Mouse (Mus musculus) cortical plate, adult 2 months (tissue): ENCODE measurements around the gene 1700020A23Rik. TPM values are rescaled to one million over a fixed set of nuclear protein-coding genes. Genes with fewer than 3 reads are reported as not detected.
A peak's percentile ranks its signal among the peaks of the same experiment; 100 is the strongest.

Experiments
- H3K27ac ChIP-seq: fragments of 200-500 bp; 2 replicates; pipeline ENCODE4 v1.5.1; 2012; ENCODE audit warnings: low read length, control low read depth, inconsistent platforms; ENCODE audit not compliant: insufficient read depth
- H3K4me1 ChIP-seq: fragments of 200-500 bp; 2 replicates; pipeline ENCODE4 v1.6.1; 2011; ENCODE audit warnings: low read length; ENCODE audit not compliant: control insufficient read depth, insufficient read depth
- H3K4me3 ChIP-seq: fragments of 200-500 bp; 2 replicates; pipeline ENCODE4 v1.5.1; 2011; ENCODE audit warnings: mild to moderate bottlenecking, low read length, control low read depth; ENCODE audit not compliant: insufficient read depth
- CTCF ChIP-seq: fragments of 200-500 bp; IDR thresholded peaks from 2 replicates; pipeline ENCODE4 v1.5.1; 2011; ENCODE audit warnings: mild to moderate bottlenecking, control low read depth, low read length; ENCODE audit not compliant: insufficient read depth; ENCODE audit errors: extremely low read depth
- POLR2A ChIP-seq: fragments of 200-500 bp; IDR thresholded peaks from 2 replicates; pipeline ENCODE4 v1.6.1; 2011; ENCODE audit warnings: mild to moderate bottlenecking, low read length, control low read depth; ENCODE audit not compliant: insufficient read depth; ENCODE audit errors: extremely low read depth
- polyA plus RNA-seq: library from polyadenylated mRNA; depleted of rRNA; stranded (reverse); fragments of >200 nt; gene quantifications from 2 replicates; pipeline ENCODE4 v1.2.3, GENCODE M21; 2012; rRNA removed

The 1700020A23Rik gene
- polyA plus RNA-seq, 1 experiment, result not detected

- no peak for TF ChIP-seq CTCF
- peak; percentile 91 for TF ChIP-seq POLR2A
- H3K4me3 ChIP-seq, result peak within 1 kb of the TSS; percentile 49
These were observed 44.9 kb downstream of the 1700020A23Rik start, which contains the start of gene Ptpra for GRCm38 (mm10) chr2:130449794-130450433. TSS of gene Ptpra (plus strand) at chr2:130450278.

GRCm38 (mm10) chr2:130450434-130450796, 45.4 kb downstream of the 1700020A23Rik start:
- peak overlapping the region; percentile 94 for H3K27ac ChIP-seq
- H3K4me3 ChIP-seq, result peak overlapping the region; percentile 49
- TF ChIP-seq CTCF (no peak), POLR2A (no peak)
- H3K4me1 ChIP-seq, result peaks cover 8% of the 10 kb centered on the region; the same call in 1 of the 2 replicates

More at GRCm38 (mm10) chr2:130449794-130450433, 44.9 kb downstream of the 1700020A23Rik start, which contains the start of gene Ptpra:
- H3K4me1 ChIP-seq, result peaks cover 6% of the 10 kb centered on the region; the same call in 1 of the 2 replicates
- H3K27ac ChIP-seq, result peak within 1 kb of the TSS; percentile 94

- peaks cover 8% of the 10 kb centered on the region; the same call in 1 of the 2 replicates for H3K4me1 ChIP-seq
- H3K27ac ChIP-seq, result no peak overlapping the region
- TF ChIP-seq CTCF (no peak), POLR2A (no peak)
- peak overlapping the region; percentile 49 for H3K4me3 ChIP-seq
These were observed 46.1 kb downstream of the 1700020A23Rik start for GRCm38 (mm10) chr2:130451086-130451726.

- Histone ChIP-seq H3K4me1 (peaks cover 9% of the 10 kb centered on the region), H3K27ac (no peak overlapping the region), H3K4me3 (peak overlapping the region; percentile 49)
- no peak for TF ChIP-seq CTCF
- no peak for TF ChIP-seq POLR2A
These were observed 46.6 kb downstream of the 1700020A23Rik start for GRCm38 (mm10) chr2:130451727-130452090.

- Histone ChIP-seq H3K4me3 (peak overlapping the region; percentile 49; the same call in 1 of the 2 replicates), H3K4me1 (peaks cover 11% of the 10 kb centered on the region), H3K27ac (no peak overlapping the region)
- no peak for TF ChIP-seq POLR2A
- no peak for TF ChIP-seq CTCF
These were observed 47.2 kb downstream of the 1700020A23Rik start for GRCm38 (mm10) chr2:130452266-130452665.

- Histone ChIP-seq H3K4me3 (no peak overlapping the region), H3K27ac (no peak overlapping the region), H3K4me1 (peaks cover 14% of the 10 kb centered on the region)
- TF ChIP-seq POLR2A (no peak), CTCF (no peak)
These were observed 48.4 kb downstream of the 1700020A23Rik start for GRCm38 (mm10) chr2:130453421-130453820.

- Histone ChIP-seq H3K4me1 (peaks cover 17% of the 10 kb centered on the region), H3K27ac (no peak overlapping the region), H3K4me3 (no peak overlapping the region)
- TF ChIP-seq POLR2A (no peak), CTCF (no peak)
These were observed 49.8 kb downstream of the 1700020A23Rik start for GRCm38 (mm10) chr2:130454748-130455370.

Other genes starting within 250 kb of the 1700020A23Rik start
- 131 and 133 TPM in 2 replicates for gene Snrpb, start 225.9 kb upstream of the 1700020A23Rik start, polyA plus RNA-seq
- not detected in 2 replicates for gene Tmc2, start 210.1 kb upstream of the 1700020A23Rik start, polyA plus RNA-seq
- 144 and 146 TPM in 2 replicates for gene Nop56, start 130.8 kb upstream of the 1700020A23Rik start, polyA plus RNA-seq
- gene Idh3b, start 120.7 kb upstream of the 1700020A23Rik start, polyA plus RNA-seq, result 353 and 375 TPM in 2 replicates
- 13.0 and 16.1 TPM in 2 replicates for gene Ebf4, start 110.1 kb upstream of the 1700020A23Rik start, polyA plus RNA-seq
- gene Cpxm1, start 7.7 kb upstream of the 1700020A23Rik start, polyA plus RNA-seq, result 10.6 and 13.2 TPM in 2 replicates
- gene Gm28372, start within 50 bp of the 1700020A23Rik start, polyA plus RNA-seq, result not detected in 2 replicates
- gene Tmem239, start 1.2 kb downstream of the 1700020A23Rik start, polyA plus RNA-seq, result not detected in 2 replicates
- gene Vps16, start 19.1 kb downstream of the 1700020A23Rik start, polyA plus RNA-seq, result 101 and 118 TPM in 2 replicates
- gene Pced1a, start 19.4 kb downstream of the 1700020A23Rik start, polyA plus RNA-seq, result 24.6 and 27.9 TPM in 2 replicates
- gene Ptpra, start 45.0 kb downstream of the 1700020A23Rik start, polyA plus RNA-seq, result 156 and 166 TPM in 2 replicates
- 86.9 and 99.1 TPM in 2 replicates for gene Mrps26, start 158.5 kb downstream of the 1700020A23Rik start, polyA plus RNA-seq
- gene Oxt, start 170.9 kb downstream of the 1700020A23Rik start, polyA plus RNA-seq, result 0.32 and 0.42 TPM in 2 replicates
- 0.81 and 1.2 TPM in 2 replicates for gene Avp, start 177.3 kb downstream of the 1700020A23Rik start, polyA plus RNA-seq
- 3.7 and 4.8 TPM in 2 replicates for gene Fastkd5, start 224.8 kb downstream of the 1700020A23Rik start, polyA plus RNA-seq
- 11.0 and 11.3 TPM in 2 replicates for gene Ubox5, start 224.8 kb downstream of the 1700020A23Rik start, polyA plus RNA-seq
- 200 and 201 TPM in 2 replicates for gene Lzts3, start 237.5 kb downstream of the 1700020A23Rik start, polyA plus RNA-seq